18 mouse cellular contexts compared by ENCODE assay signal in the genomic region with DNA sequence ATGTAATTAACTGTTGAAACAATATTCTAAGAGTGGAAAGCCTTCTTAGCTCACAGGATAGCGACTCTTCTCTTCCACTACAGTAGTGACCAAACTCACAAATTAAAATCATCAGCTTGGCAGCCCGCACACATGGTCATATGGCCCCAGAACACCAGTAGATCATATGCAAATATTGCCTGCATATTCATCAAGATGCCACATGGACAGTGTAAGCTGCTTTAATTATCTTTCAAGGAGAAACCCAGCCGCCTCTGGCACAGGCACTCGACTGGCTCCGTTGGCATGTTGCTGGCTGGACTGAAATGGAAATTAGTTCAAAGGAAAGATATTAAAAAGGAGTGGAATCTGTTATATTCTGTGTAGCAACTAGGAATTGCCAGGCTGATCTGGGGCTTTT. TPM values are rescaled to one million over a fixed set of nuclear protein-coding genes. Genes with fewer than 3 reads are reported as not detected.
A peak's percentile ranks its signal among the peaks of the same experiment; 100 is the strongest.
DNase-seq lines count a peak whose midpoint lies in the region; ATAC-seq and TF ChIP-seq lines count a peak whose summit lies in the region.
"Had no signal": no experiment of that assay in that cellular context is flagged by ENCODE, and none has a peak within 500 bp of the region (broad histone marks: within the 10 kb centered on the region; RNA-seq: fewer than 3 reads in every experiment).

No protein-coding gene starts in this region.

- H3K4me3 ChIP-seq in gastrocnemius, adult 2 months = peak overlapping the region; percentile 42
- no peak overlapping the region for H3K4me3 ChIP-seq in hindbrain, embryonic 14.5 days (replicated peaks; ENCODE audit: low read length)
- H3K4me3 ChIP-seq in hindbrain, embryonic 12.5 days = no peak overlapping the region
- no peak overlapping the region for H3K4me3 ChIP-seq in hindbrain, postnatal 0 days (ENCODE audit: low read length)
- H3K4me3 ChIP-seq: kidney, embryonic 15.5 days; limb, embryonic 10.5 days; midbrain, embryonic 12.5 days; stomach, embryonic 15.5 days had no signal

- H3K4me2 ChIP-seq in hindbrain, embryonic 14.5 days (replicated peaks) = no peak overlapping the region
- H3K4me2 ChIP-seq in hindbrain, embryonic 12.5 days (replicated peaks) = no peak overlapping the region
- no peak overlapping the region for H3K4me2 ChIP-seq in hindbrain, postnatal 0 days (ENCODE audit: low read depth, low read length)
- H3K4me2 ChIP-seq: kidney, embryonic 15.5 days; liver, embryonic 11.5 days; midbrain, embryonic 12.5 days; stomach, embryonic 15.5 days had no signal

- intact Hi-C loops in gastrocnemius, adult 2 months (cut with DNase I) = no loop called here

- no peak for TF ChIP-seq POLR2A in brain, embryonic 14.5 days (IDR thresholded peaks at IDR 0.05; ENCODE audit: borderline replicate concordance, extremely low read depth, insufficient read depth, insufficient read length, poor library complexity, severe bottlenecking)

- TF ChIP-seq CTCF in gastrocnemius, adult 2 months (IDR thresholded peaks at IDR 0.05) = no peak
- TF ChIP-seq CTCF in brain, embryonic 14.5 days (IDR thresholded peaks at IDR 0.05; ENCODE audit: borderline replicate concordance, extremely low read depth, insufficient read depth, insufficient read length) = no peak
- TF ChIP-seq CTCF in hindbrain, postnatal 0 days (IDR thresholded peaks at IDR 0.05; ENCODE audit: low read depth) = no peak

- no peaks in the 10 kb centered on the region for H3K4me1 ChIP-seq in hindbrain, embryonic 14.5 days (replicated peaks; ENCODE audit: control insufficient read depth, insufficient read depth, low read length)
- peaks cover 2% of the 10 kb centered on the region; the same call in 1 of the 2 replicates for H3K4me1 ChIP-seq in hindbrain, embryonic 12.5 days
- no peaks in the 10 kb centered on the region for H3K4me1 ChIP-seq in hindbrain, postnatal 0 days (ENCODE audit: insufficient read depth, low read length)

- no peak for ATAC-seq in hindbrain, embryonic 14.5 days (ENCODE audit: low FRiP score)
- ATAC-seq in hindbrain, embryonic 12.5 days (ENCODE audit: low FRiP score) = no peak
- ATAC-seq in hindbrain, postnatal 0 days = peak; percentile 71
- ATAC-seq: intestine, embryonic 16.5 days had no signal

- no peak overlapping the region for H3K9ac ChIP-seq in hindbrain, embryonic 14.5 days
- no peak overlapping the region for H3K9ac ChIP-seq in hindbrain, embryonic 12.5 days
- H3K9ac ChIP-seq in hindbrain, postnatal 0 days (replicated peaks; ENCODE audit: low read length) = no peak overlapping the region
- H3K9ac ChIP-seq: kidney, embryonic 15.5 days; midbrain, embryonic 12.5 days; stomach, embryonic 15.5 days had no signal

- H3K36me3 ChIP-seq in hindbrain, embryonic 14.5 days (replicated peaks; ENCODE audit: control insufficient read depth, insufficient read depth) = no peaks in the 10 kb centered on the region
- no peaks in the 10 kb centered on the region for H3K36me3 ChIP-seq in hindbrain, embryonic 12.5 days
- H3K36me3 ChIP-seq in hindbrain, postnatal 0 days (ENCODE audit: insufficient read depth, low read length) = no peaks in the 10 kb centered on the region
- H3K36me3 ChIP-seq: kidney, embryonic 15.5 days; limb, embryonic 10.5 days; midbrain, embryonic 12.5 days; stomach, embryonic 15.5 days had no signal

- H3K27ac ChIP-seq in gastrocnemius, adult 2 months = no peak overlapping the region
- peak overlapping the region; percentile 24; the same call in 1 of the 2 replicates for H3K27ac ChIP-seq in hindbrain, embryonic 14.5 days
- no peak overlapping the region for H3K27ac ChIP-seq in hindbrain, embryonic 12.5 days
- H3K27ac ChIP-seq in hindbrain, postnatal 0 days = no peak overlapping the region
- H3K27ac ChIP-seq: kidney, embryonic 15.5 days; limb, embryonic 10.5 days; midbrain, embryonic 12.5 days; stomach, embryonic 15.5 days had no signal

- no peaks in the 10 kb centered on the region for H3K27me3 ChIP-seq in hindbrain, embryonic 14.5 days (ENCODE audit: control insufficient read depth, insufficient read depth, low read length)
- no peaks in the 10 kb centered on the region; the same call in 1 of the 2 replicates for H3K27me3 ChIP-seq in hindbrain, embryonic 12.5 days
- no peaks in the 10 kb centered on the region for H3K27me3 ChIP-seq in hindbrain, postnatal 0 days (ENCODE audit: insufficient read depth, low read length)
- H3K27me3 ChIP-seq: kidney, embryonic 15.5 days; stomach, embryonic 15.5 days had no signal

- 44% methylated on average over 5 of the region's 5 CpGs for WGBS in hindbrain, embryonic 14.5 days
- 68% methylated on average over 5 of the region's 5 CpGs for WGBS in hindbrain, embryonic 12.5 days
- WGBS in hindbrain, postnatal 0 days = 26% methylated on average over 5 of the region's 5 CpGs

- no peaks in the 10 kb centered on the region for H3K9me3 ChIP-seq in hindbrain, embryonic 14.5 days (ENCODE audit: control insufficient read depth, low read length)
- no peaks in the 10 kb centered on the region for H3K9me3 ChIP-seq in hindbrain, embryonic 12.5 days (replicated peaks)
- H3K9me3 ChIP-seq in hindbrain, postnatal 0 days (ENCODE audit: low read length) = no peaks in the 10 kb centered on the region
- H3K9me3 ChIP-seq: kidney, embryonic 15.5 days; limb, embryonic 10.5 days; midbrain, embryonic 12.5 days; stomach, embryonic 15.5 days had no signal

- no peak for DNase-seq in gastrocnemius, adult 2 months
- no peak for DNase-seq in gastrocnemius, postnatal 4 days (ENCODE audit: low spot score in 2 of 2)
- DNase-seq in hindbrain, embryonic 14.5 days (ENCODE audit: low spot score) = no peak
- DNase-seq in brain, embryonic 14.5 days (ENCODE audit: low read depth) = peak; percentile 82
- DNase-seq in hindbrain, postnatal 0 days (ENCODE audit: low spot score) = peak; percentile 53
- DNase-seq in kidney, postnatal 4 days = no peak
- DNase-seq: adrenal gland, postnatal 36 days; cerebellum, adult 9-11 months; gastrocnemius, postnatal 25 days; lung, adult 2 months; lung, postnatal 4 days had no signal

RNA-seq across cellular contexts. Expression of gene Kif26b, which starts 6.5 kb away (rescaled TPM):
- total RNA-seq in gastrocnemius, adult 2 months (2021) = 1 to 10 TPM; 1.9 to 3.5 TPM
- 1 to 10 TPM; 2.9 to 3.0 TPM for total RNA-seq in gastrocnemius, postnatal 4 days (2021)
- polyA plus RNA-seq in hindbrain, embryonic 14.5 days (2014; fragmentation: Nextera tagmentation; extraction: Ambion mirVana) = 15.8 and 16.1 TPM in 2 replicates
- polyA plus RNA-seq in hindbrain, embryonic 12.5 days (2016; fragmentation: Nextera tagmentation; extraction: Ambion mirVana) = 13.3 and 17.2 TPM in 2 replicates
- 5.6 and 17.0 TPM in 2 replicates for polyA plus RNA-seq in brain, embryonic 14.5 days (2012; rRNA removed)
- 59.7 and 60.5 TPM in 2 replicates for total RNA-seq in hindbrain, postnatal 0 days (2014; rRNA removed)
- 5.2 and 5.8 TPM in 2 replicates for polyA plus RNA-seq in hindbrain, postnatal 0 days (2015; fragmentation: Nextera tagmentation; extraction: Ambion mirVana)

Comparison
In these comparisons a context has a peak if more than half of its experiments do, and no peak if none do; other contexts are left out.
1. DNase-seq: peak in brain, embryonic 14.5 days (single experiment) and hindbrain, postnatal 0 days (single experiment); none in gastrocnemius, adult 2 months (single experiment), gastrocnemius, postnatal 4 days (0 of 2), hindbrain, embryonic 14.5 days (single experiment) and kidney, postnatal 4 days (0 of 2).